Mouse (Mus musculus) erythroblast, embryonic 14.5 days (primary cell): ENCODE measurements around the gene Ccdc144b.

Experiments
- GATA1 ChIP-seq: IDR thresholded peaks from 2 replicates; pipeline ENCODE4 v1.6.1; 2012; ENCODE audit warnings: low read length, inconsistent platforms, mixed read lengths
- TAL1 ChIP-seq: IDR thresholded peaks from 3 replicates; pipeline ENCODE4 v1.6.1; 2012; ENCODE audit warnings: low read length, inconsistent platforms, mixed read lengths

DNA sequence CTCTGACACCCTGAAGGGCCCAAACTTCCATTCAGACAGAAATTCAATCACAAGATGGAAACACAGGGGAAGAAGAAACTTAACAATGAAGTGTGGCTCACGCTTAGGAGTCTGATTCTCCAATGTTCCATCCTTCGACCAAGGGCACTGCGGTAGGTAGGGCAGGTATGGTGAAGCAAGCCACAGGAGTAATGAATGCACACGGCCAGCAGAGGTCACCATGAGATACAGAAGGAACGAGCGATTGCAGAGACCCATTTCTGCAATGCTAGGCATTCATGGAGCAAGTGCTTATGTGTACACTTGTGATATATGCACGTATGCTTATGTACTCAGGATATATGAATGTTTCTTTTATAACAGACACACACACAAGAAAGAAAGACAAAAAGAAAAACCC, 79.8 kb downstream of the Ccdc144b start:
- TF ChIP-seq GATA1 (no peak), TAL1 (no peak)
